8 mouse cellular contexts compared by ENCODE assay signal in genomic region chr9:62470398-62470797, GRCm38 (mm10).
DNase-seq lines count a peak whose midpoint lies in the region; ATAC-seq and TF ChIP-seq lines count a peak whose summit lies in the region.

No protein-coding gene starts in this region.

- H3K4me2 ChIP-seq in forebrain, embryonic 12.5 days: no peak overlapping the region
- no peak overlapping the region for H3K4me2 ChIP-seq in lung, embryonic 16.5 days (ENCODE audit: low read depth, low read length)

- DNase-seq in c-Kit-positive CD71-negative TER-119-negative erythroid progenitor cells, embryonic 14.5 days (ENCODE audit: low read depth): peak; percentile 58
- DNase-seq in heart, postnatal 10 days: peak; percentile 87 to 88
- DNase-seq in kidney, postnatal 25 days: peak; percentile 85 to 89
- DNase-seq in ovary, postnatal 36 days (ENCODE audit: low spot score): peak; percentile 72
- DNase-seq in thymus, postnatal 14 days: peak; percentile 87

- H3K27ac ChIP-seq in forebrain, embryonic 12.5 days: peak overlapping the region; percentile 68; the same call in 1 of the 2 replicates
- H3K27ac ChIP-seq in lung, embryonic 16.5 days (ENCODE audit: low read length): no peak overlapping the region

- TF ChIP-seq CTCF in E14TG2a.4 (conservative IDR thresholded peaks at IDR 0.05; ENCODE audit: low read length): peak; percentile 94

- no peaks in the 10 kb centered on the region for H3K9me3 ChIP-seq in E14TG2a.4 (ENCODE audit: low read length)
- no peaks in the 10 kb centered on the region for H3K9me3 ChIP-seq in forebrain, embryonic 12.5 days
- no peaks in the 10 kb centered on the region for H3K9me3 ChIP-seq in lung, embryonic 16.5 days (ENCODE audit: control insufficient read depth, low read length)

- WGBS in forebrain, embryonic 12.5 days: 30% methylated on average over 1 of the region's 1 CpGs
- 14% methylated on average over 1 of the region's 1 CpGs for WGBS in lung, embryonic 16.5 days

- H3K9ac ChIP-seq in forebrain, embryonic 12.5 days: no peak overlapping the region
- H3K9ac ChIP-seq in lung, embryonic 16.5 days (ENCODE audit: low read length): no peak overlapping the region

- peaks cover 63% of the 10 kb centered on the region for H3K4me1 ChIP-seq in E14TG2a.4 (replicated peaks; ENCODE audit: low read depth, low read length)
- peaks cover 34% of the 10 kb centered on the region for H3K4me1 ChIP-seq in forebrain, embryonic 12.5 days
- H3K4me1 ChIP-seq in lung, embryonic 16.5 days (replicated peaks; ENCODE audit: control insufficient read depth, insufficient read depth, low read length): peaks cover 6% of the 10 kb centered on the region; the same call in 1 of the 2 replicates

- intact Hi-C loops in heart, postnatal 10 days (cut with DNase I): loop anchor here (1.0 to 10.0 kb wide), 5 partner anchors 42 to 304 kb away; no protein-coding TSS in a partner anchor

- peak overlapping the region; percentile 29; the same call in 1 of the 2 replicates for H3K4me3 ChIP-seq in E14TG2a.4 (replicated peaks; ENCODE audit: low read length)
- no peak overlapping the region for H3K4me3 ChIP-seq in forebrain, embryonic 12.5 days (replicated peaks)
- no peak overlapping the region for H3K4me3 ChIP-seq in lung, embryonic 16.5 days (ENCODE audit: low read length)

- no peaks in the 10 kb centered on the region; the same call in 1 of the 2 replicates for H3K27me3 ChIP-seq in E14TG2a.4 (ENCODE audit: insufficient read depth, low read length)
- no peaks in the 10 kb centered on the region for H3K27me3 ChIP-seq in forebrain, embryonic 12.5 days
- H3K27me3 ChIP-seq in lung, embryonic 16.5 days (ENCODE audit: control insufficient read depth, insufficient read depth, low read depth, low read length): no peaks in the 10 kb centered on the region

- peak; percentile 57 for ATAC-seq in forebrain, embryonic 12.5 days (ENCODE audit: low FRiP score)
- ATAC-seq in lung, embryonic 16.5 days (ENCODE audit: low read depth): peak; percentile 61; the same call in 1 of the 2 replicates

- no peaks in the 10 kb centered on the region for H3K36me3 ChIP-seq in E14TG2a.4 (ENCODE audit: insufficient read depth, low read length)
- no peaks in the 10 kb centered on the region for H3K36me3 ChIP-seq in forebrain, embryonic 12.5 days (replicated peaks)
- H3K36me3 ChIP-seq in lung, embryonic 16.5 days (ENCODE audit: control insufficient read depth, insufficient read depth, low read length): no peaks in the 10 kb centered on the region
